Mouse (Mus musculus): ENCODE data around the gene Skap2.
A peak's percentile ranks its signal among the peaks of the same experiment; 100 is the strongest.

Gene Skap2

GRCm38 (mm10) chr6:51886902-51887431 is 125.4 kb downstream of the Skap2 start:
- no peak for DNase-seq

GRCm38 (mm10) chr6:51882880-51883274 is 129.5 kb downstream of the Skap2 start:
- no peak for DNase-seq

GRCm38 (mm10) chr6:51882266-51882879 is 130.0 kb downstream of the Skap2 start:
- DNase-seq: no peak

- DNase-seq: no peak
Measured at GRCm38 (mm10) chr6:51881181-51881968, 131.0 kb downstream of the Skap2 start.

GRCm38 (mm10) chr6:51880778-51881177 is 131.6 kb downstream of the Skap2 start:
- no peak for DNase-seq

GRCm38 (mm10) chr6:51878551-51878950 is 133.8 kb downstream of the Skap2 start:
- DNase-seq: no peak

- no peak for DNase-seq
Measured at GRCm38 (mm10) chr6:51876841-51877553, 135.4 kb downstream of the Skap2 start.

GRCm38 (mm10) chr6:51875884-51876626 is 136.3 kb downstream of the Skap2 start:
- DNase-seq: no peak

GRCm38 (mm10) chr6:51874035-51874434 is 138.3 kb downstream of the Skap2 start:
- no peak for DNase-seq

GRCm38 (mm10) chr6:51871135-51871534 is 141.2 kb downstream of the Skap2 start:
- no peak for DNase-seq

GRCm38 (mm10) chr6:51870294-51870693 is 142.1 kb downstream of the Skap2 start:
- DNase-seq: no peak

- no peak for DNase-seq
Measured at GRCm38 (mm10) chr6:51866596-51866995, 145.8 kb downstream of the Skap2 start.

GRCm38 (mm10) chr6:51863508-51863907 is 148.8 kb downstream of the Skap2 start:
- DNase-seq: no peak

- no peak for DNase-seq
Measured at GRCm38 (mm10) chr6:51860300-51860699, 152.0 kb downstream of the Skap2 start.

GRCm38 (mm10) chr6:51857821-51858220 is 154.5 kb downstream of the Skap2 start:
- DNase-seq: peak; percentile 84 to 85

GRCm38 (mm10) chr6:51853291-51853690 is 159.1 kb downstream of the Skap2 start:
- no peak for DNase-seq

- no peak for DNase-seq
Measured at GRCm38 (mm10) chr6:51852643-51853042, 159.7 kb downstream of the Skap2 start.

GRCm38 (mm10) chr6:51851544-51851943 is 160.8 kb downstream of the Skap2 start:
- DNase-seq: no peak

GRCm38 (mm10) chr6:51850030-51850817 is 162.1 kb downstream of the Skap2 start:
- no peak for DNase-seq

GRCm38 (mm10) chr6:51849561-51849960 is 162.8 kb downstream of the Skap2 start:
- DNase-seq: no peak

GRCm38 (mm10) chr6:51844106-51844505 is 168.2 kb downstream of the Skap2 start:
- no peak for DNase-seq

- no peak for DNase-seq
Measured at GRCm38 (mm10) chr6:51843081-51843480, 169.3 kb downstream of the Skap2 start.

Measured in thymus, postnatal 36 days (tissue).